Mouse (Mus musculus) CD4-positive helper T cell, adult 2 months (primary cell): ENCODE data around the gene Olfr1505.

Experiments used
- DNase-seq: peaks from one replicate; pipeline ENCODE4 v3.0.0-alpha.2; 2012; ENCODE audit warnings: low read depth, missing footprints, low spot score

Olfr1505 gene

DNA sequence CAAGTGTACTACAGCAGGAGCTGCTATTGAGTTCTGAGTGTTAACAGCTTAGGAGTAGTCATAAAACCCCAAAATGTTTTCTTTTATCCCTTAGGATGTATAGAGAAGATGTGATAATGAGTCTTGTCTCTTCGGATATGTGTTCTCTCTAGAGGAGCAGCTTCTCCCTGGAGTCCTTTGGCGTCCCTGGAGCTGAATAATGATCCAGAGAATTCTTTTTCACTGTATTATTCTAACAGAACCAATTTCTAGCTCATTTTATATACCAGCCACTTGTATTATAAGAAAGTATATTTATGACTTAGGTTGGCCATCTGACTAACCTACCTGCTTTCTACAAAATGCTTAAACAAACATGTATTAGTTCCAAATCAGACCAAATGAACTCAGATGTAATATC is at the start of gene Olfr1505:
Gene Olfr1505 (plus strand): TSS at position 301 of the 400 bp plus-strand sequence.
- no peak for DNase-seq

DNA sequence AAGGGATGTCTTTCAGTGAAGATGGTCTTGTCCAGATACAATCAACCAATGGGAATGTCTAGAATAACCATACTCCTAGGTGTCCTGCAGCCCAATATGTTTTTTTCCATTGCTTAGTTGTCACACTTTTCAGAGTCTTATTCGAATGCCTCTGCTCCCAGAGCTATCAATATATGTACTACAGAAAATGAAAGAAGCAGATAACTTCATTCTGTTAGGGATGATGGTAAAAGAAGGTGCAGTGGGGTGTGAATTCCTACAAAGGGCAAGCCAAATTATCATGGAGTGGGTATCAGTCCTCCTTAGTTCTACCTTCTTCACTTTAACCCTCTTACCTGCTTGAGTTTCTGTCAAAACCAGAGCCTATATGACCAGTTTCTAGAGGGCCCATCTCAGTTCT is 15.5 kb upstream of the Olfr1505 start, which contains the start of gene Olfr1504:
Gene Olfr1504 (minus strand): TSS at position 101 of the 400 bp plus-strand sequence.
- no peak for DNase-seq
